Mouse (Mus musculus): ENCODE data around the gene Arid4a.

DNA sequence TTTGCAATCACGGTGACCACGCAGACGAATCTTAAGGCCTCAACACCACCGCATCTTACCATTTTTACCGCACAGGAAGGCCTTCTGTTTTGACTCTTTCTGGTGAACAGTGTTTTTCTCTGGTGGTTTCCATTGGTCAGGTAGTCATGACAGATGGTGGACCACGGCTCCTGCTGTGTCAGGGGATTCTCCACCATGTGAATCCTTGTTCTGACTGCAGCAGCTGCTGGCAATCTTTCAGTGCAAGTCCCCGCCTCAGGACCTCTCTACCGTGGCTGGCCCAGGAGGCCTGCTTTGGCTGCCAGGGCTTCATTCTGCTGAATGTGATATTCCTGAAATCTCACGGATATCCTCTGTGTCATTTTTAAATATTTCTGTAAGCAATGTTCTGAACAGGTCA, 107.5 kb downstream of the Arid4a start:
- no peak for TF ChIP-seq CTCF (IDR thresholded peaks at IDR 0.05; ENCODE audit: low read depth)
- TF ChIP-seq EP300 (IDR thresholded peaks at IDR 0.05; ENCODE audit: low read depth), result no peak
